ENCODE assay signal across 8 mouse cellular contexts in the genomic region with DNA sequence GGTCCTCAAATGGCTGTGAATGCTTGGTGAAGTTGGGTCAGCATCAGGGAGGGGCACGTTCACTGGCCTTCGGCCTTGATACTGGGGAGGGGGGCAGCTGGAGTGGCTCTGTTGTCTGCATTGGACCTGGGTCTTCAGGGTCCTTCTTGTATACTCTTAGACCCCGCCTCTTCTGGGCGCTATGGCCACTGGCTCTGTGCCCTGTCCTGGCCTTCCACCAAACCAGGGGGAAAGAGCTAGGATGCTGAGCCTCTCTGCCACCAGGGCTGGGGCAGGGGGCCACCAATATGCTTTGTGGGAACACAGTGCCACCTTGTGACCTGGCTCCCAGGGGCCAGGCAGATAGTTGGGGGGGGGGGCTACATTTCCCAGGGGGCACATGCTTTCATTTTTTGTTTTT.
DNase-seq lines count a peak whose midpoint lies in the region; ATAC-seq and TF ChIP-seq lines count a peak whose summit lies in the region.

No protein-coding gene starts in this region.

- TF ChIP-seq CTCF in heart, adult 2 months (IDR thresholded peaks at IDR 0.05): 0 out of 2 replicates have a peak, but pooled peaks have one; percentile 9

- peaks cover 2% of the 10 kb centered on the region; the same call in 1 of the 2 replicates for H3K4me1 ChIP-seq in heart, adult 2 months (ENCODE audit: control insufficient read depth, insufficient read depth, low read length)
- H3K4me1 ChIP-seq in embryonic facial prominence, embryonic 11.5 days (ENCODE audit: control insufficient read depth, insufficient read depth, low read length): peaks cover 8% of the 10 kb centered on the region
- H3K4me1 ChIP-seq in heart, embryonic 16.5 days (ENCODE audit: control insufficient read depth, insufficient read depth, low read length): peaks cover 53% of the 10 kb centered on the region
- H3K4me1 ChIP-seq in liver, embryonic 13.5 days (replicated peaks): peaks cover 56% of the 10 kb centered on the region

- peak; percentile 33 to 48 for DNase-seq in heart, adult 2 months
- DNase-seq in heart, adult 8-10 months (ENCODE audit: low spot score): no peak
- no peak for DNase-seq in embryonic facial prominence, embryonic 11.5 days (ENCODE audit: low spot score)
- no peak for DNase-seq in liver, embryonic 13.5 days
- no peak for DNase-seq in adrenal gland, postnatal 14 days
- DNase-seq in cerebellum, adult 11 months: no peak
- DNase-seq in left cerebral cortex, postnatal 14 days (ENCODE audit: low spot score in 2 of 2): no peak

- H3K36me3 ChIP-seq in heart, adult 2 months (ENCODE audit: control insufficient read depth, insufficient read depth, low read length): no peaks in the 10 kb centered on the region
- H3K36me3 ChIP-seq in embryonic facial prominence, embryonic 11.5 days (replicated peaks; ENCODE audit: control insufficient read depth, insufficient read depth, low read depth, low read length): no peaks in the 10 kb centered on the region
- no peaks in the 10 kb centered on the region for H3K36me3 ChIP-seq in heart, embryonic 16.5 days (ENCODE audit: control insufficient read depth, insufficient read depth)
- H3K36me3 ChIP-seq in liver, embryonic 13.5 days: no peaks in the 10 kb centered on the region

- no peak overlapping the region for H3K4me2 ChIP-seq in embryonic facial prominence, embryonic 11.5 days (ENCODE audit: low read depth, low read length)
- peak overlapping the region; percentile 58 for H3K4me2 ChIP-seq in heart, embryonic 16.5 days (ENCODE audit: low read depth, low read length)
- peak overlapping the region; percentile 60 for H3K4me2 ChIP-seq in liver, embryonic 13.5 days

- TF ChIP-seq EP300 in heart, adult 2 months (IDR thresholded peaks at IDR 0.05; ENCODE audit: insufficient read depth, low read depth, low read length): no peak

- H3K79me2 ChIP-seq in heart, adult 2 months (replicated peaks; ENCODE audit: control insufficient read depth, insufficient read depth, low read length): no peaks in the 10 kb centered on the region

- peak overlapping the region; percentile 87 for H3K27ac ChIP-seq in heart, adult 2 months
- H3K27ac ChIP-seq in embryonic facial prominence, embryonic 11.5 days (replicated peaks; ENCODE audit: low read depth, low read length): no peak overlapping the region
- H3K27ac ChIP-seq in heart, embryonic 16.5 days (ENCODE audit: low read length): peak overlapping the region; percentile 97
- peak overlapping the region; percentile 89 for H3K27ac ChIP-seq in liver, embryonic 13.5 days

- intact Hi-C loops in heart, adult 2 months (cut with DNase I): loop anchor here (5.0 kb wide), 1 partner anchor 79 kb away; no protein-coding TSS in a partner anchor
- intact Hi-C loops in left cerebral cortex, postnatal 14 days (cut with DNase I): no loop called here

- no peak for TF ChIP-seq POLR2A in heart, adult 2 months (IDR thresholded peaks at IDR 0.05; ENCODE audit: insufficient read depth, low read depth, low read length)

- ATAC-seq in embryonic facial prominence, embryonic 11.5 days (replicated peaks; ENCODE audit: insufficient number of reproducible peaks, low FRiP score, low TSS enrichment, low read depth): no peak
- ATAC-seq in heart, embryonic 16.5 days (replicated peaks; ENCODE audit: extremely low read depth, insufficient read depth, low FRiP score): peak; percentile 51
- no peak for ATAC-seq in liver, embryonic 13.5 days (ENCODE audit: low read depth)

- peak overlapping the region; percentile 48 for H3K9ac ChIP-seq in heart, adult 2 months (ENCODE audit: low read depth, low read length)
- 0 out of 2 replicates have a peak overlapping the region, but pooled peaks have one; percentile 27 for H3K9ac ChIP-seq in embryonic facial prominence, embryonic 11.5 days (replicated peaks; ENCODE audit: low read length)
- H3K9ac ChIP-seq in heart, embryonic 16.5 days (ENCODE audit: low read length): peak overlapping the region; percentile 66; the same call in 1 of the 2 replicates
- peak overlapping the region; percentile 63 for H3K9ac ChIP-seq in liver, embryonic 13.5 days

- H3K4me3 ChIP-seq in heart, adult 2 months: peak overlapping the region; percentile 12; the same call in 1 of the 2 replicates
- no peak overlapping the region for H3K4me3 ChIP-seq in embryonic facial prominence, embryonic 11.5 days (ENCODE audit: low read depth, low read length)
- no peak overlapping the region; the same call in 1 of the 2 replicates for H3K4me3 ChIP-seq in heart, embryonic 16.5 days (ENCODE audit: low read length)
- H3K4me3 ChIP-seq in liver, embryonic 13.5 days (replicated peaks): peak overlapping the region; percentile 27

- WGBS in heart, adult 2 months: 39% methylated on average over 4 of the region's 4 CpGs
- 74% methylated on average over 4 of the region's 4 CpGs for WGBS in embryonic facial prominence, embryonic 11.5 days
- WGBS in heart, embryonic 16.5 days: 39% methylated on average over 4 of the region's 4 CpGs
- 54% methylated on average over 4 of the region's 4 CpGs for WGBS in liver, embryonic 13.5 days (ENCODE audit: insufficient replicate concordance)

- no peaks in the 10 kb centered on the region for H3K9me3 ChIP-seq in embryonic facial prominence, embryonic 11.5 days (replicated peaks; ENCODE audit: control insufficient read depth, low read length)
- no peaks in the 10 kb centered on the region for H3K9me3 ChIP-seq in heart, embryonic 16.5 days (replicated peaks; ENCODE audit: control insufficient read depth, low read length)
- H3K9me3 ChIP-seq in liver, embryonic 13.5 days (replicated peaks): no peaks in the 10 kb centered on the region

- no peaks in the 10 kb centered on the region for H3K27me3 ChIP-seq in heart, adult 2 months (ENCODE audit: control insufficient read depth, insufficient read depth, low read length)
- H3K27me3 ChIP-seq in embryonic facial prominence, embryonic 11.5 days (ENCODE audit: control insufficient read depth, insufficient read depth, low read length): peaks cover 2% of the 10 kb centered on the region; the same call in 1 of the 2 replicates
- no peaks in the 10 kb centered on the region for H3K27me3 ChIP-seq in heart, embryonic 16.5 days (ENCODE audit: control insufficient read depth, insufficient read depth, low read length)
- no peaks in the 10 kb centered on the region for H3K27me3 ChIP-seq in liver, embryonic 13.5 days

Comparison
In these comparisons a context has a peak if more than half of its experiments do, and no peak if none do; other contexts are left out.
1. DNase-seq: peak in heart, adult 2 months (2 of 2); none in heart, adult 8-10 months (single experiment), embryonic facial prominence, embryonic 11.5 days (single experiment), liver, embryonic 13.5 days (single experiment), adrenal gland, postnatal 14 days (single experiment), cerebellum, adult 11 months (single experiment) and left cerebral cortex, postnatal 14 days (0 of 2).
2. H3K4me3 ChIP-seq: peak in heart, adult 2 months (single experiment) and liver, embryonic 13.5 days (single experiment); none in embryonic facial prominence, embryonic 11.5 days (single experiment) and heart, embryonic 16.5 days (single experiment).
3. Peak in every context shown above with its lines, with median percentiles within 50 percentile points of each other: H3K9ac ChIP-seq.